Mouse (Mus musculus): ENCODE data around the gene Pdzd3. TPM values are rescaled to one million over a fixed set of nuclear protein-coding genes. Genes with fewer than 3 reads are reported as not detected.

The Pdzd3 gene
- polyA plus RNA-seq, 1 experiment from 2014 or later = 0.03 TPM

GRCm38 (mm10) chr9:44237128-44237527 lies 14.1 kb downstream of the Pdzd3 start:
- no peak for TF ChIP-seq CTCF (IDR thresholded peaks at IDR 0.05)
- ChIA-PET CTCF (interaction anchor here (1.2 to 1.6 kb wide), 3 partner anchors 16 to 39 kb away, joined by 3 to 4 read pairs (median 3); no protein-coding TSS in a partner anchor), POLR2A (interaction anchor here (1.1 to 1.4 kb wide), 2 partner anchors 68 to 91 kb away, joined by 3 to 6 read pairs; partner anchors contain the start of gene Hinfp)
- no peaks in the 10 kb centered on the region for H3K27me3 ChIP-seq
- ATAC-seq (no peak), DNase-seq (ENCODE audit: low read depth, low spot score) (no peak)
- in situ Hi-C loops (cut with MboI; ENCODE audit: low pct_unique_long_range_greater_than_20kb) = loop anchor here (10.0 kb wide), 1 partner anchor 112 kb away; no protein-coding TSS in a partner anchor

GRCm38 (mm10) chr9:44236601-44237000 lies 14.7 kb downstream of the Pdzd3 start:
- ChIA-PET POLR2A (interaction anchor here (1.1 to 1.4 kb wide), 2 partner anchors 69 to 90 kb away, joined by 3 to 6 read pairs; partner anchors contain the start of gene Hinfp), CTCF (interaction anchor here (1.2 to 1.6 kb wide), 2 partner anchors 28 to 39 kb away, joined by 3 to 4 read pairs; no protein-coding TSS in a partner anchor)
- no peak for TF ChIP-seq CTCF (IDR thresholded peaks at IDR 0.05)
- in situ Hi-C loops (cut with MboI; ENCODE audit: low pct_unique_long_range_greater_than_20kb) = loop anchor here (10.0 kb wide), 1 partner anchor 112 kb away; no protein-coding TSS in a partner anchor
- ATAC-seq = no peak
- no peak for DNase-seq (ENCODE audit: low read depth, low spot score)
- H3K27me3 ChIP-seq = no peaks in the 10 kb centered on the region

- ATAC-seq = no peak
- in situ Hi-C loops (cut with MboI; ENCODE audit: low pct_unique_long_range_greater_than_20kb) = loop anchor here (10.0 kb wide), 1 partner anchor 110 kb away; no protein-coding TSS in a partner anchor
- no peak for TF ChIP-seq CTCF (IDR thresholded peaks at IDR 0.05)
- no peaks in the 10 kb centered on the region for H3K27me3 ChIP-seq
- ChIA-PET CTCF (interaction anchor here (0.6 to 1.6 kb wide), 13 partner anchors 12 to 127 kb away, joined by 3 to 5 read pairs (median 3); partner anchors contain the start of gene Vps11), POLR2A (interaction anchor here (0.7 to 2.0 kb wide), 4 partner anchors 43 to 106 kb away, joined by 3 to 6 read pairs (median 4); no protein-coding TSS in a partner anchor)
- no peak for DNase-seq (ENCODE audit: low read depth, low spot score)
Measured at GRCm38 (mm10) chr9:44234479-44235427, 16.5 kb downstream of the Pdzd3 start.

GRCm38 (mm10) chr9:44233802-44234478 lies 17.3 kb downstream of the Pdzd3 start, which contains the start of gene Cbl:
Gene Cbl, minus strand, starts transcription at chr9:44234049.
- TF ChIP-seq CTCF (IDR thresholded peaks at IDR 0.05) = peak; percentile 99
- POLR2A ChIA-PET = interaction anchor here (0.7 to 2.0 kb wide), 5 partner anchors 11 to 125 kb away, joined by 3 to 6 read pairs (median 3); no protein-coding TSS in a partner anchor
- H3K27me3 ChIP-seq = no peaks in the 10 kb centered on the region
- CTCF ChIA-PET = interaction anchor here (0.6 to 1.6 kb wide), 15 partner anchors 11 to 128 kb away, joined by 3 to 5 read pairs (median 3); partner anchors contain the start of gene Vps11
- DNase-seq (ENCODE audit: low read depth, low spot score) (peak; percentile 95), ATAC-seq (peak; percentile 91)
- in situ Hi-C loops (cut with MboI; ENCODE audit: low pct_unique_long_range_greater_than_20kb) = loop anchor here (10.0 kb wide), 1 partner anchor 109 kb away; no protein-coding TSS in a partner anchor

GRCm38 (mm10) chr9:44233021-44233801 lies 18.1 kb downstream of the Pdzd3 start:
- peak; percentile 33 for ATAC-seq
- ChIA-PET POLR2A (interaction anchor here (0.7 to 2.0 kb wide), 4 partner anchors 10 to 125 kb away, joined by 3 to 6 read pairs (median 4); no protein-coding TSS in a partner anchor), CTCF (interaction anchor here (0.9 to 1.6 kb wide), 6 partner anchors 36 to 129 kb away, joined by 3 to 5 read pairs (median 4); partner anchors contain the start of gene Vps11)
- TF ChIP-seq CTCF (IDR thresholded peaks at IDR 0.05) = no peak
- H3K27me3 ChIP-seq = no peaks in the 10 kb centered on the region
- DNase-seq (ENCODE audit: low read depth, low spot score) = no peak
- in situ Hi-C loops (cut with MboI; ENCODE audit: low pct_unique_long_range_greater_than_20kb) = loop anchor here (10.0 kb wide), 1 partner anchor 108 kb away; no protein-coding TSS in a partner anchor

- DNase-seq (ENCODE audit: low read depth, low spot score) = no peak
- POLR2A ChIA-PET = no interaction called here
- in situ Hi-C loops (cut with MboI; ENCODE audit: low pct_unique_long_range_greater_than_20kb) = loop anchor here (10.0 kb wide), 1 partner anchor 107 kb away; no protein-coding TSS in a partner anchor
- CTCF ChIA-PET = no interaction called here
- TF ChIP-seq CTCF (IDR thresholded peaks at IDR 0.05) = no peak
- ATAC-seq = no peak
- H3K27me3 ChIP-seq = no peaks in the 10 kb centered on the region
Measured at GRCm38 (mm10) chr9:44231609-44232008, 19.7 kb downstream of the Pdzd3 start.

- ChIA-PET POLR2A (no interaction called here), CTCF (no interaction called here)
- no peaks in the 10 kb centered on the region for H3K27me3 ChIP-seq
- DNase-seq (ENCODE audit: low read depth, low spot score) (no peak), ATAC-seq (no peak)
- in situ Hi-C loops (cut with MboI; ENCODE audit: low pct_unique_long_range_greater_than_20kb) = no loop called here
- no peak for TF ChIP-seq CTCF (IDR thresholded peaks at IDR 0.05)
Measured at GRCm38 (mm10) chr9:44225993-44226392, 25.3 kb downstream of the Pdzd3 start.

GRCm38 (mm10) chr9:44213538-44213937 lies 37.7 kb downstream of the Pdzd3 start:
- in situ Hi-C loops (cut with MboI; ENCODE audit: low pct_unique_long_range_greater_than_20kb) = no loop called here
- ATAC-seq = no peak
- CTCF ChIA-PET = interaction anchor here (1.0 to 1.6 kb wide), 5 partner anchors 9 to 21 kb away, joined by 3 to 9 read pairs (median 3); no protein-coding TSS in a partner anchor
- DNase-seq (ENCODE audit: low read depth, low spot score) = no peak
- POLR2A ChIA-PET = no interaction called here
- no peak for TF ChIP-seq CTCF (IDR thresholded peaks at IDR 0.05)
- H3K27me3 ChIP-seq = no peaks in the 10 kb centered on the region

GRCm38 (mm10) chr9:44212406-44212805 lies 38.9 kb downstream of the Pdzd3 start:
- CTCF ChIA-PET = interaction anchor here (0.7 to 1.4 kb wide), 2 partner anchors 10 to 14 kb away, joined by 3 to 4 read pairs; no protein-coding TSS in a partner anchor
- in situ Hi-C loops (cut with MboI; ENCODE audit: low pct_unique_long_range_greater_than_20kb) = no loop called here
- DNase-seq (ENCODE audit: low read depth, low spot score) (no peak), ATAC-seq (no peak)
- POLR2A ChIA-PET = no interaction called here
- TF ChIP-seq CTCF (IDR thresholded peaks at IDR 0.05) = no peak
- no peaks in the 10 kb centered on the region for H3K27me3 ChIP-seq

Data from Patski (cell line).